Mouse (Mus musculus) heart, postnatal 0 days (tissue): ENCODE measurements around the gene Top3a. TPM values are rescaled to one million over a fixed set of nuclear protein-coding genes. Genes with fewer than 3 reads are reported as not detected.
A peak's percentile ranks its signal among the peaks of the same experiment; 100 is the strongest.

Experiments
- ATAC-seq: fragments of 200-750 bp; cut with Nextera tagmentation; 2 replicates; pipeline ENCODE4 v1.8.0; 2017; ENCODE audit warnings: low read depth, moderate number of reproducible peaks, moderate library complexity; ENCODE audit not compliant: insufficient read depth
- DNase-seq: peaks from one replicate; pipeline ENCODE4 v3.0.0-alpha.2; 2016; ENCODE audit warnings: low spot score
- H3K27ac ChIP-seq: fragments of 300-500 bp; sonication (generic); 2 replicates; pipeline ENCODE4 v1.5.1; 2014; ENCODE audit warnings: low read depth, mild to moderate bottlenecking
- H3K27me3 ChIP-seq: fragments of 300-500 bp; sonication (generic); 2 replicates; pipeline ENCODE4 v1.6.1; 2014; ENCODE audit warnings: low read length, mixed read lengths; ENCODE audit not compliant: control insufficient read depth, insufficient read depth
- H3K36me3 ChIP-seq: fragments of 300-500 bp; sonication (generic); replicated peaks from 2 replicates; pipeline ENCODE4 v1.6.1; 2014; ENCODE audit warnings: low read length, mixed read lengths; ENCODE audit not compliant: control insufficient read depth, insufficient read depth
- H3K4me1 ChIP-seq: fragments of 300-500 bp; sonication (generic); 2 replicates; pipeline ENCODE4 v1.6.1; 2014; ENCODE audit warnings: antibody characterized with exemption; ENCODE audit not compliant: control insufficient read depth, insufficient read depth
- H3K4me2 ChIP-seq: fragments of 300-500 bp; sonication (generic); 2 replicates; pipeline ENCODE4 v1.6.1; 2014; ENCODE audit warnings: low read depth, mild to moderate bottlenecking, low read length, moderate library complexity
- H3K4me3 ChIP-seq: fragments of 300-500 bp; sonication (generic); 2 replicates; pipeline ENCODE4 v1.5.1; 2014; ENCODE audit warnings: low read depth, low read length
- H3K9ac ChIP-seq: fragments of 300-500 bp; sonication (generic); replicated peaks from 2 replicates; pipeline ENCODE4 v1.6.1; 2014; ENCODE audit warnings: low read depth, low read length, mixed read lengths
- H3K9me3 ChIP-seq: fragments of 300-500 bp; sonication (generic); replicated peaks from 2 replicates; pipeline ENCODE4 v1.6.1; 2016; ENCODE audit warnings: low read length; ENCODE audit not compliant: control insufficient read depth
- CTCF ChIP-seq: IDR thresholded peaks from 2 replicates; pipeline ENCODE4 v1.5.1; 2016; ENCODE audit warnings: antibody characterized with exemption, control low read depth, low read depth
- EP300 ChIP-seq: IDR thresholded peaks from 2 replicates; pipeline ENCODE4 v1.6.1; 2016; ENCODE audit warnings: antibody characterized with exemption, low read depth
- WGBS: fragments of 180-500 bp; shearing (Covaris S2); extraction: QIAGEN DNeasy Blood & Tissue Kit; methylation state at CpG from one replicate; pipeline ENCODE4 v1.1.7; 2014; 5-methylcytosine and 5-hydroxymethylcytosine counted together
- microRNA-seq: library from miRNA; unstranded; fragments of <30 nt; microRNA quantifications from one replicate; pipeline ENCODE4, GENCODE M21; 2016
- polyA plus RNA-seq: library from polyadenylated mRNA; unstranded; fragments of >200 nt; fragmentation: Nextera tagmentation; extraction: Ambion mirVana; gene quantifications from 2 replicates; pipeline ENCODE4 v1.2.1, GENCODE M21; 2015
- total RNA-seq: library from RNA; depleted of rRNA; stranded (reverse); fragments of >200 nt; gene quantifications from 2 replicates; pipeline ENCODE4 v1.2.3, GENCODE M21; 2014; ENCODE audit warnings: low replicate concordance; rRNA removed

The Top3a gene
- total and polyA plus RNA-seq, 2 experiments from 2014 or later = 4.4 to 7.3 TPM

DNA sequence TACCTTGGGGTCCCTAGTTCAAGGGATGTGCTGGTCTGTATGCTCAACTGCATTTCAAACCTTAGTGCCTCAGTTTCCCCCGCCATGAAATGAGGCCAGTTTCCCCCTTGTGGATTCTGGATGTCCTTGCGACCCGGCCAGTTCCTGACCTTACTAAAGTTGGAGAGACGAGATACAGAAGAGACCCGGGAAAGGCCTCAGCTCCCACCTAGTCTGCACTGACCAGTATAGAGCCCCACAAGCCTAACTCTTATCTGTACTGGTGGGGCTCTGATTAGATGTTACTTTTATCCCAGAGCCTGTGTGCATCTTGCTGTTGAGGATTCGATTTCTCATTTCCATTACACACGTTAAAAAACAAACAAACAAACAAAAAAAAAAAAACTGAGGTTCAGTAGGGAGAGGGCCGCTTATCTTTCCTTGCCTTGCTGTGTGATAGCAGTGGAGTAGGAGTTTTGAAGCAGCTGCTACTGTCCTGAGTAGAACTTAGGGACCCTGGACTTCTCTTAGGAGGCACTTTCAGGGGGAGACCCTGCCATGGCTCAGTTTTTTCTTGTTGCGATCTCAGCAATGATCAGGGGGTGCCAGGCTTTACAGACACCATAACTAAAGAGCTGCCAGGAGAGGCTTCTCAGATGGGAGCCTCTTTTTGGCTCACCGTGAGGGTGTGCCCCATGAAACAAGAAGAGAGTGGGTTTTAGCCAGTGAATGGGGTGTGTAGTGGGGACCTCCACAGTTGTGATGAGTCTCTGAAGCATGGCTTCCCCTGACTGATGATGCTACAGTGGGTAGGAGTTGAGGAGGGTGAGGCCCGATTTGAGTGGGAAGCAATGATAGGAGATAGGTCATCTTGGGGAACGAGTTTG lies 76.6 kb downstream of the Top3a start:
- 28% methylated on average over 12 of the region's 12 CpGs for WGBS
- H3K9me3 ChIP-seq = no peaks in the 10 kb centered on the region
- no peak for DNase-seq

DNA sequence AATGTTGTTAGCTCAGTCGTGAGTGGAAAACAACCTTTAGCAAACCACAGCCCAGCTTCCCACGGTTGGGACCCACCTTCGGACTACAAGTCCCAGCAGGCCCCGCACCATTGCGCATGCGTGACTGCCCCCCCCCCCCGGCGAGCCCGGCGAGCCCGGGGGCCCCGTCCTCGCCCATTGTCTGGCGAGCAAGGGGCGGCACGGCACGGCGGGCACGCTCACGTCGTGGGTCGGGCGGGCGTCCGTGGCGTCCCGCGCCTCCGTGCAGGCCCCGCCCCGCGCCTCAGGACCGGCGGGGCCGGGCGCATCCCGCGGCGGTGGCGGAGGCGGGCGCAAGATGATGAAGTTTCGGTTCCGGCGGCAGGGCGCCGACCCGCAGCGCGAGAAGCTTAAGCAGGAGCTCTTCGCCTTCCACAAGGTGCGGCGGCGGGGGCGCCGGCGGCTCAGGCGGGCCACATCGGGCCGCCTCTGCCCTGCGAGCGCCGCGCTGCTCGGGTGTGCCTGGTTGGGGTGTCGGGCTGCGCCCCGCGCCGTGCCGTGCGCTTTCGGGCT lies 77.6 kb downstream of the Top3a start, which contains the start of gene Llgl1:
TSS of gene Llgl1 (plus strand) at position 200 of the 552 bp plus-strand sequence.
- DNase-seq (peak; percentile 77), ATAC-seq (peak; percentile 87)
- peaks cover 17% of the 10 kb centered on the region for H3K4me1 ChIP-seq
- peak within 1 kb of the TSS; percentile 86 for H3K27ac ChIP-seq
- H3K9ac ChIP-seq = peak within 1 kb of the TSS; percentile 88
- no peaks in the 10 kb centered on the region for H3K27me3 ChIP-seq
- H3K4me2 ChIP-seq = peak within 1 kb of the TSS; percentile 75
- H3K36me3 ChIP-seq = no peaks in the 10 kb centered on the region
- H3K9me3 ChIP-seq = no peaks in the 10 kb centered on the region
- TF ChIP-seq EP300 = no peak
- TF ChIP-seq CTCF = no peak
- peak within 1 kb of the TSS; percentile 80 for H3K4me3 ChIP-seq
- under 1% methylated on average over 67 of the region's 73 CpGs for WGBS

More for the DNA sequence above, 76.6 kb downstream of the Top3a start:
- no peak for ATAC-seq
- no peaks in the 10 kb centered on the region for H3K27me3 ChIP-seq
- peak overlapping the region; percentile 80 for H3K4me3 ChIP-seq
- H3K4me2 ChIP-seq = peak overlapping the region; percentile 75
- H3K9ac ChIP-seq = peak overlapping the region; percentile 88
- TF ChIP-seq CTCF (no peak), EP300 (no peak)
- peaks cover 17% of the 10 kb centered on the region for H3K4me1 ChIP-seq
- peak overlapping the region; percentile 86; the same call in 1 of the 2 replicates for H3K27ac ChIP-seq
- H3K36me3 ChIP-seq = no peaks in the 10 kb centered on the region

DNA sequence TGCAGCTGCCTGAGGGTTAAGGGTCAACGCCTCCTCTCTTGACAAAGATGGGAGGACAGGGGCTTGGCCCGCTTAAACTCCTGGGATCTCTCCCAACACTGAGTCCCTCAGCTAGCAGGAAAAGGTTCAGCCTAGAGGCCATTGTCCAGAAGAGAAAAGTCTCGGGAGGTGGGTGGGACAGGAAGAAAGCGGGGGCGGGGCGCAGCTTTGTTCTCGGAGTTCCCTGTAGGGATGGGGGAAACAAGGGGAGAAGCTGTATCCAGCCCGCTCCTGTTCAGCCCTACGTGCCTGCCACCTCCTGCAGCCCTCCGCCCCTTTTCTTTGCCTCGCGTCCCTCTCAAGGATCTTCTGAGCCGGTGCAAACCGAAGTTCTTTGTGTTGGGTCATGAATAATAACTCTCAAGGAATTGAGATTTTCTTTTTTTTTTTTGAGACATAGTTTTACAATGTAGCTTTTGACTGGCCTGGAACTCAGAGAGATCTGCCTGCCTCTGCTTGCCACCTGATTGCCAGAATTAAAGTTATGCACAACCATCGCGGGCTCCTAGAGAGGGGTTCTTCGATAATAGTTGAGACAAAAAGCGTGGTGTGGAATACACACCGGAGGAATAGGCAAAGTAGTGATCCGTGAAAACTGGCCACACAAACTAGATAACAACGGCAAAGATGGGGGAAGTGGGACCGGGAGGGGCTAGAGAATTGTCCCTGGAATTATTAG lies 78.2 kb downstream of the Top3a start:
- no peaks in the 10 kb centered on the region for H3K27me3 ChIP-seq
- peak; percentile 59 for ATAC-seq
- H3K4me3 ChIP-seq = peak overlapping the region; percentile 80
- DNase-seq = peak; percentile 83
- peak overlapping the region; percentile 86 for H3K27ac ChIP-seq
- WGBS = 4% methylated on average over 22 of the region's 22 CpGs
- H3K9me3 ChIP-seq = no peaks in the 10 kb centered on the region
- peak overlapping the region; percentile 88; the same call in 1 of the 2 replicates for H3K9ac ChIP-seq
- peak overlapping the region; percentile 75 for H3K4me2 ChIP-seq
- no peaks in the 10 kb centered on the region for H3K36me3 ChIP-seq
- peaks cover 17% of the 10 kb centered on the region for H3K4me1 ChIP-seq
- TF ChIP-seq CTCF = no peak
- peak; percentile 8; the same call in 1 of the 2 replicates for TF ChIP-seq EP300

DNA sequence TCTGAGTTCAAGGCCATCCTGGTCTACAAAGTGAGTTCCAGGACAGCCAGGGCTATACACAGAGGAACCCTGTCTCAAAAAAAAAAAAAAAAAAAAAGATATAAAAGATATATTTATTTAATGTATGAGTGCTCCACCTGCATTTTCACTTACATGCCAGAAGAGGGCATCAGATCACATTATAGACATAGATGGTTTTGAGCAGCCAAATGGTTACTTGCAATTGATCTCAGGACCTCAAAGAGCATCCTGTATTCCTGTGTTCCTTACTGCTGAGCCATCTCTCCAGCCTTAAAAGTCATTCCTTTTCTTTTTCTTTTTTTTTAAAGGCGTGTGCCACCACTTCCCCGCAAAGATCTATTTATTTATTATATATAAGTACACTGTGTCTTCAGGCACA lies 79.6 kb downstream of the Top3a start:
- Histone ChIP-seq H3K27me3 (no peaks in the 10 kb centered on the region), H3K4me3 (no peak overlapping the region), H3K9me3 (no peaks in the 10 kb centered on the region), H3K9ac (no peak overlapping the region), H3K4me2 (no peak overlapping the region), H3K36me3 (no peaks in the 10 kb centered on the region), H3K27ac (no peak overlapping the region), H3K4me1 (peaks cover 17% of the 10 kb centered on the region)
- 56% methylated on average over 2 of the region's 2 CpGs for WGBS
- peak; percentile 61 for TF ChIP-seq CTCF
- no peak for TF ChIP-seq EP300
- no peak for ATAC-seq
- peak; percentile 67 for DNase-seq

DNA sequence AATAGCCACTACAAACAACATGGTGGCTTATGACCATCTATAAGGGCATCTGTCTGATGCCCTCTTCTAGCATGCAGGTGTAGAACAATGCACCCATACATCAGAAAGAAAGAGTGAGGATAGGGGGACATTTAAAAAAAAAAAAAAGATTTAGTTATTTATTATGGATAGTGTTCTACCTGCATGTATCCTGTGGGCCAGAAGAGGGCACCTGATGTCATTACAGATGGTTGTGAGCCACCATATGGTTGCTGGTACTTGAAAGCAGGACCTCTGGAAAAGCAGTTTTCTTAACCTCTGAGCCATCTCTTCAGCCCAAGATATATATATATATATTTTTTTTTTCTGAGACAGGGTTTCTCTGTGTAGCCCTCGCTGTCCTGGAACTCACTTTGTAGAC lies 81.0 kb downstream of the Top3a start:
- ATAC-seq (no peak), DNase-seq (no peak)
- Histone ChIP-seq H3K27ac (no peak overlapping the region), H3K9me3 (no peaks in the 10 kb centered on the region), H3K9ac (no peak overlapping the region), H3K36me3 (no peaks in the 10 kb centered on the region), H3K4me3 (no peak overlapping the region), H3K4me1 (peaks cover 15% of the 10 kb centered on the region), H3K4me2 (no peak overlapping the region), H3K27me3 (no peaks in the 10 kb centered on the region)
- TF ChIP-seq CTCF (no peak), EP300 (no peak)
- WGBS = 77% methylated on average over 1 of the region's 1 CpGs

Small RNAs within 50 kb of the gene (microRNA-seq; reads per million reads assigned to microRNA genes)
- gene Mir5100 = 1.1 reads per million

Other genes with a start within 250 kb of the Top3a start
- 51.3 and 68.8 TPM in 2 replicates for gene Alkbh5, start 241.0 kb downstream of the Top3a start, total RNA-seq
- gene Alkbh5, start 241.0 kb downstream of the Top3a start, polyA plus RNA-seq = 33.5 and 34.9 TPM in 2 replicates
- gene Llgl1, start 77.6 kb downstream of the Top3a start, total RNA-seq = 33.0 and 34.7 TPM in 2 replicates
- gene Llgl1, start 77.6 kb downstream of the Top3a start, polyA plus RNA-seq = 13.5 and 13.9 TPM in 2 replicates
- 82.2 and 123 TPM in 2 replicates for gene Flii, start 50.1 kb downstream of the Top3a start, total RNA-seq
- 52.6 and 55.3 TPM in 2 replicates for gene Flii, start 50.1 kb downstream of the Top3a start, polyA plus RNA-seq
- gene Mief2, start 49.0 kb downstream of the Top3a start, total RNA-seq = 26.5 and 27.4 TPM in 2 replicates
- gene Mief2, start 49.0 kb downstream of the Top3a start, polyA plus RNA-seq = 19.5 and 20.4 TPM in 2 replicates
- gene Smcr8, start 159 bp upstream of the Top3a start, total RNA-seq = 7.6 and 8.2 TPM in 2 replicates
- 2.0 and 2.1 TPM in 2 replicates for gene Smcr8, start 159 bp upstream of the Top3a start, polyA plus RNA-seq
- 34.6 and 77.7 TPM in 2 replicates for gene Shmt1, start 34.4 kb upstream of the Top3a start, total RNA-seq
- 25.2 and 26.7 TPM in 2 replicates for gene Shmt1, start 34.4 kb upstream of the Top3a start, polyA plus RNA-seq
- 20.7 and 28.4 TPM in 2 replicates for gene Dhrs7b, start 53.3 kb upstream of the Top3a start, total RNA-seq
- gene Dhrs7b, start 53.3 kb upstream of the Top3a start, polyA plus RNA-seq = 22.9 and 27.8 TPM in 2 replicates
- 45.2 and 54.8 TPM in 2 replicates for gene Tmem11, start 101.9 kb upstream of the Top3a start, total RNA-seq
- gene Tmem11, start 101.9 kb upstream of the Top3a start, polyA plus RNA-seq = 56.2 and 58.6 TPM in 2 replicates
- 25.2 and 32.1 TPM in 2 replicates for gene Natd1, start 137.4 kb upstream of the Top3a start, total RNA-seq
- gene Natd1, start 137.4 kb upstream of the Top3a start, polyA plus RNA-seq = 11.2 and 13.1 TPM in 2 replicates
- 32.6 and 35.7 TPM in 2 replicates for gene Map2k3, start 154.7 kb upstream of the Top3a start, total RNA-seq
- gene Map2k3, start 154.7 kb upstream of the Top3a start, polyA plus RNA-seq = 48.3 and 48.6 TPM in 2 replicates
- gene Kcnj12, start 245.2 kb upstream of the Top3a start, total RNA-seq = 38.9 and 69.3 TPM in 2 replicates
- 9.5 and 10.8 TPM in 2 replicates for gene Kcnj12, start 245.2 kb upstream of the Top3a start, polyA plus RNA-seq